Mouse (Mus musculus) midbrain, embryonic 12.5 days (tissue): ENCODE data around the gene Zic4. TPM values are rescaled to one million over a fixed set of nuclear protein-coding genes. Genes with fewer than 3 reads are reported as not detected.

ENCODE experiments used
- ATAC-seq: fragments of 200-750 bp; cut with Nextera tagmentation; 2 replicates; pipeline ENCODE4 v1.8.0; 2017; ENCODE audit warnings: low read depth, moderate TSS enrichment, moderate library complexity; ENCODE audit not compliant: low FRiP score
- H3K27ac ChIP-seq: fragments of 300-500 bp; sonication (generic); replicated peaks from 2 replicates; pipeline ENCODE4 v1.5.1; 2016; ENCODE audit warnings: mild to moderate bottlenecking
- H3K27me3 ChIP-seq: fragments of 300-500 bp; sonication (generic); 2 replicates; pipeline ENCODE4 v1.6.1; 2016; ENCODE audit warnings: mild to moderate bottlenecking
- H3K36me3 ChIP-seq: fragments of 300-500 bp; sonication (generic); 2 replicates; pipeline ENCODE4 v1.6.1; 2016
- H3K4me1 ChIP-seq: fragments of 300-500 bp; sonication (generic); 2 replicates; pipeline ENCODE4 v1.6.1; 2016
- H3K4me2 ChIP-seq: fragments of 300-500 bp; sonication (generic); replicated peaks from 2 replicates; pipeline ENCODE4 v1.6.1; 2016; ENCODE audit warnings: mild to moderate bottlenecking, moderate library complexity
- H3K4me3 ChIP-seq: fragments of 300-500 bp; sonication (generic); 2 replicates; pipeline ENCODE4 v1.5.1; 2016; ENCODE audit warnings: mild to moderate bottlenecking
- H3K9ac ChIP-seq: fragments of 300-500 bp; sonication (generic); replicated peaks from 2 replicates; pipeline ENCODE4 v1.6.1; 2016; ENCODE audit warnings: mild to moderate bottlenecking, moderate library complexity
- H3K9me3 ChIP-seq: fragments of 300-500 bp; sonication (generic); 2 replicates; pipeline ENCODE4 v1.6.1; 2016; ENCODE audit warnings: mild to moderate bottlenecking
- WGBS: fragments of 180-500 bp; shearing (Covaris S2); methylation state at CpG from one replicate; pipeline ENCODE4 v1.1.7; 2016; 5-methylcytosine and 5-hydroxymethylcytosine counted together
- polyA plus RNA-seq: library from polyadenylated mRNA; unstranded; fragments of >200 nt; fragmentation: Nextera tagmentation; extraction: Ambion mirVana; gene quantifications from 2 replicates; pipeline ENCODE4 v1.2.1, GENCODE M21; 2016

The Zic4 gene
- polyA plus RNA-seq, 1 experiment from 2014 or later, result 44.6 TPM

GRCm38 (mm10) chr9:91382471-91383255, 20.4 kb downstream of the Zic4 start:
- Histone ChIP-seq H3K4me1 (peaks cover 55% of the 10 kb centered on the region), H3K4me2 (peak overlapping the region; percentile 85), H3K36me3 (no peaks in the 10 kb centered on the region), H3K4me3 (peak overlapping the region; percentile 59), H3K27me3 (peaks cover 90% of the 10 kb centered on the region), H3K27ac (peak overlapping the region; percentile 91), H3K9ac (peak overlapping the region; percentile 90), H3K9me3 (no peaks in the 10 kb centered on the region)
- ATAC-seq, result no peak
- WGBS, result 2% methylated on average over 24 of the region's 24 CpGs

- Histone ChIP-seq H3K4me1 (peaks cover 50% of the 10 kb centered on the region), H3K4me3 (peak overlapping the region; percentile 59), H3K27me3 (peaks cover 87% of the 10 kb centered on the region), H3K36me3 (no peaks in the 10 kb centered on the region), H3K9ac (peak overlapping the region; percentile 90), H3K27ac (peak overlapping the region; percentile 91), H3K9me3 (no peaks in the 10 kb centered on the region), H3K4me2 (peak overlapping the region; percentile 85)
- under 1% methylated on average over 28 of the region's 28 CpGs for WGBS
- peak; percentile 42 for ATAC-seq
Measured at GRCm38 (mm10) chr9:91383441-91384135, 21.4 kb downstream of the Zic4 start.

GRCm38 (mm10) chr9:91384136-91384500, 21.9 kb downstream of the Zic4 start:
- peak overlapping the region; percentile 91 for H3K27ac ChIP-seq
- peak overlapping the region; percentile 59 for H3K4me3 ChIP-seq
- under 1% methylated on average over 30 of the region's 30 CpGs for WGBS
- peaks cover 83% of the 10 kb centered on the region for H3K27me3 ChIP-seq
- peak overlapping the region; percentile 85 for H3K4me2 ChIP-seq
- peak overlapping the region; percentile 90 for H3K9ac ChIP-seq
- H3K4me1 ChIP-seq, result peaks cover 47% of the 10 kb centered on the region
- ATAC-seq, result peak; percentile 39
- no peaks in the 10 kb centered on the region for H3K36me3 ChIP-seq
- no peaks in the 10 kb centered on the region for H3K9me3 ChIP-seq

GRCm38 (mm10) chr9:91384693-91385560, 22.7 kb downstream of the Zic4 start:
- no peak for ATAC-seq
- peaks cover 83% of the 10 kb centered on the region for H3K27me3 ChIP-seq
- H3K9ac ChIP-seq, result peak overlapping the region; percentile 90; the same call in 1 of the 2 replicates
- H3K4me1 ChIP-seq, result peaks cover 44% of the 10 kb centered on the region
- peak overlapping the region; percentile 85 for H3K4me2 ChIP-seq
- H3K36me3 ChIP-seq, result no peaks in the 10 kb centered on the region
- peak overlapping the region; percentile 91 for H3K27ac ChIP-seq
- H3K9me3 ChIP-seq, result no peaks in the 10 kb centered on the region
- H3K4me3 ChIP-seq, result peak overlapping the region; percentile 59
- 4% methylated on average over 4 of the region's 4 CpGs for WGBS

GRCm38 (mm10) chr9:91385561-91386430, 23.6 kb downstream of the Zic4 start:
- Histone ChIP-seq H3K4me3 (no peak overlapping the region), H3K4me2 (peak overlapping the region; percentile 85), H3K9me3 (no peaks in the 10 kb centered on the region), H3K36me3 (no peaks in the 10 kb centered on the region), H3K4me1 (peaks cover 44% of the 10 kb centered on the region), H3K27me3 (peaks cover 83% of the 10 kb centered on the region), H3K9ac (0 out of 2 replicates have a peak overlapping the region, but pooled peaks have one; percentile 90), H3K27ac (peak overlapping the region; percentile 91)
- 4% methylated on average over 8 of the region's 8 CpGs for WGBS
- ATAC-seq, result no peak

- Histone ChIP-seq H3K4me3 (peak overlapping the region; percentile 23; the same call in 1 of the 2 replicates), H3K27ac (peak overlapping the region; percentile 91), H3K27me3 (peaks cover 85% of the 10 kb centered on the region), H3K36me3 (no peaks in the 10 kb centered on the region), H3K9me3 (no peaks in the 10 kb centered on the region), H3K9ac (no peak overlapping the region), H3K4me2 (peak overlapping the region; percentile 85), H3K4me1 (peaks cover 40% of the 10 kb centered on the region)
- WGBS, result 1% methylated on average over 17 of the region's 17 CpGs
- peak; percentile 19; the same call in 1 of the 2 replicates for ATAC-seq
Measured at GRCm38 (mm10) chr9:91386502-91386890, 24.3 kb downstream of the Zic4 start.

GRCm38 (mm10) chr9:91386891-91387739, 24.9 kb downstream of the Zic4 start:
- no peaks in the 10 kb centered on the region for H3K36me3 ChIP-seq
- H3K27me3 ChIP-seq, result peaks cover 87% of the 10 kb centered on the region
- peak overlapping the region; percentile 85 for H3K4me2 ChIP-seq
- ATAC-seq, result peak; percentile 39
- peak overlapping the region; percentile 23 for H3K4me3 ChIP-seq
- no peaks in the 10 kb centered on the region for H3K9me3 ChIP-seq
- WGBS, result under 1% methylated on average over 31 of the region's 31 CpGs
- peak overlapping the region; percentile 91 for H3K27ac ChIP-seq
- peak overlapping the region; percentile 39; the same call in 1 of the 2 replicates for H3K9ac ChIP-seq
- H3K4me1 ChIP-seq, result peaks cover 35% of the 10 kb centered on the region

- Histone ChIP-seq H3K4me2 (peak overlapping the region; percentile 85), H3K4me3 (0 out of 2 replicates have a peak overlapping the region, but pooled peaks have one; percentile 23), H3K9ac (no peak overlapping the region), H3K27ac (peak overlapping the region; percentile 91), H3K27me3 (peaks cover 86% of the 10 kb centered on the region), H3K9me3 (no peaks in the 10 kb centered on the region), H3K36me3 (no peaks in the 10 kb centered on the region), H3K4me1 (peaks cover 35% of the 10 kb centered on the region)
- ATAC-seq, result no peak
- whole genome bisulfite sequencing, result 3% methylated on average over 5 of the region's 5 CpGs
Measured at GRCm38 (mm10) chr9:91387740-91388080, 25.5 kb downstream of the Zic4 start.

GRCm38 (mm10) chr9:91388173-91388572, 26.0 kb downstream of the Zic4 start:
- Histone ChIP-seq H3K27ac (peak overlapping the region; percentile 56; the same call in 1 of the 2 replicates), H3K9me3 (no peaks in the 10 kb centered on the region), H3K4me3 (no peak overlapping the region), H3K4me1 (peaks cover 36% of the 10 kb centered on the region), H3K9ac (no peak overlapping the region), H3K27me3 (peaks cover 83% of the 10 kb centered on the region), H3K36me3 (no peaks in the 10 kb centered on the region), H3K4me2 (peak overlapping the region; percentile 7; the same call in 1 of the 2 replicates)
- ATAC-seq, result no peak
- WGBS, result 4% methylated on average over 4 of the region's 4 CpGs

GRCm38 (mm10) chr9:91393376-91394068, 31.3 kb downstream of the Zic4 start:
- 8% methylated on average over 8 of the region's 8 CpGs for WGBS
- Histone ChIP-seq H3K9me3 (no peaks in the 10 kb centered on the region), H3K27ac (peak overlapping the region; percentile 58; the same call in 1 of the 2 replicates), H3K4me3 (no peak overlapping the region), H3K4me1 (peaks cover 30% of the 10 kb centered on the region), H3K36me3 (no peaks in the 10 kb centered on the region), H3K9ac (no peak overlapping the region), H3K27me3 (peaks cover 86% of the 10 kb centered on the region), H3K4me2 (no peak overlapping the region)
- ATAC-seq, result no peak
